Mouse (Mus musculus) myocyte (in vitro differentiated cells): ENCODE data around the gene Trpv4. TPM values are rescaled to one million over a fixed set of nuclear protein-coding genes. Genes with fewer than 3 reads are reported as not detected.

ENCODE experiments used
- H3K27me3 ChIP-seq: one replicate; pipeline ENCODE4 v1.6.1; 2011; ENCODE audit not compliant: control insufficient read depth, insufficient read depth, insufficient read length
- H3K36me3 ChIP-seq: one replicate; pipeline ENCODE4 v1.6.1; 2011; ENCODE audit not compliant: control insufficient read depth, insufficient read depth
- H3K4me2 ChIP-seq: one replicate; pipeline ENCODE4 v1.6.1; 2011; ENCODE audit warnings: low read depth, control low read depth
- H3K4me3 ChIP-seq: one replicate; pipeline ENCODE4 v1.5.1; 2011; ENCODE audit warnings: mild to moderate bottlenecking, control low read depth, moderate library complexity
- H3K79me2 ChIP-seq: one replicate; pipeline ENCODE4 v1.6.1; 2011; ENCODE audit not compliant: control insufficient read depth, insufficient read depth
- H3ac ChIP-seq: one replicate; pipeline ENCODE4 v1.6.1; 2011; ENCODE audit not compliant: control insufficient read depth, insufficient read length
- E2F4 ChIP-seq: IDR thresholded peaks from one replicate; pipeline ENCODE4 v1.6.1; 2011; ENCODE audit warnings: mild to moderate bottlenecking, control low read depth, moderate library complexity; ENCODE audit not compliant: insufficient read depth
- MAX ChIP-seq: IDR thresholded peaks from one replicate; pipeline ENCODE4 v1.6.1; 2011; ENCODE audit warnings: low read depth, mild to moderate bottlenecking, control low read depth
- MYOD1 ChIP-seq, 3 experiments: IDR thresholded peaks; one replicate each; pipeline ENCODE4 v1.6.1; 2011; ENCODE audit warnings: control low read depth in 2 of 3, low read depth in 2 of 3, mild to moderate bottlenecking in 2 of 3, moderate library complexity in 1 of 3; ENCODE audit not compliant: insufficient read length in 2 of 3, control insufficient read depth in 1 of 3
- MYOG ChIP-seq, 3 experiments: IDR thresholded peaks; one replicate each; pipeline ENCODE4 v1.6.1; 2011; ENCODE audit warnings: control low read depth in 2 of 3, low read depth in 2 of 3, mild to moderate bottlenecking in 2 of 3; ENCODE audit not compliant: insufficient read length in 2 of 3, control insufficient read depth in 1 of 3, insufficient read depth in 1 of 3
- REST ChIP-seq: IDR thresholded peaks from one replicate; pipeline ENCODE4 v1.6.1; 2011; ENCODE audit warnings: mild to moderate bottlenecking, control low read depth, moderate library complexity; ENCODE audit not compliant: insufficient read depth, insufficient read length
- TCF12 ChIP-seq: IDR thresholded peaks from one replicate; pipeline ENCODE4 v1.6.1; 2011; ENCODE audit warnings: mild to moderate bottlenecking, control low read depth; ENCODE audit not compliant: poor library complexity, insufficient read depth, severe bottlenecking
- USF1 ChIP-seq: IDR thresholded peaks from one replicate; pipeline ENCODE4 v1.6.1; 2011; ENCODE audit warnings: low read depth, mild to moderate bottlenecking, control low read depth, moderate library complexity
- polyA plus RNA-seq: library from polyadenylated mRNA; unstranded; fragments of >200 nt; fragmentation: generic; extraction: Trizol; gene quantifications from one replicate; pipeline ENCODE4 v1.2.1, GENCODE M21; 2012; ENCODE audit warnings: missing spikeins

Trpv4 gene
- polyA plus RNA-seq, 1 experiment, result 0.12 TPM

- H3ac ChIP-seq, result no peak overlapping the region
Measured at GRCm38 (mm10) chr5:114572997-114573396, 85.2 kb downstream of the Trpv4 start.

More at GRCm38 (mm10) chr5:114572997-114573396, 85.2 kb downstream of the Trpv4 start:
- H3K36me3 ChIP-seq, result no peaks in the 10 kb centered on the region
- no peak overlapping the region for H3K4me2 ChIP-seq
- no peaks in the 10 kb centered on the region for H3K79me2 ChIP-seq
- H3K4me3 ChIP-seq, result no peak overlapping the region
- H3K27me3 ChIP-seq, result peaks cover 91% of the 10 kb centered on the region
- no peak for TF ChIP-seq E2F4
- TF ChIP-seq USF1, result no peak
- TF ChIP-seq MYOG (IDR thresholded peaks at IDR 0.05; ENCODE audit: control insufficient read depth in 1 of 3, insufficient read depth in 1 of 3, insufficient read length in 2 of 3, low read depth in 2 of 3), result no peak
- TF ChIP-seq MYOD1 (IDR thresholded peaks at IDR 0.05; ENCODE audit: control insufficient read depth in 1 of 3, insufficient read length in 2 of 3, low read depth in 2 of 3), result no peak
- TF ChIP-seq MAX, result no peak
- no peak for TF ChIP-seq REST
- no peak for TF ChIP-seq TCF12

Other genes starting within 250 kb of the Trpv4 start
- gene Mmab, start 214.4 kb downstream of the Trpv4 start, polyA plus RNA-seq, result 19.9 TPM
- 56.6 TPM for gene Mvk, start 214.2 kb downstream of the Trpv4 start, polyA plus RNA-seq
- 0.02 TPM for gene Fam222a, start 90.4 kb downstream of the Trpv4 start, polyA plus RNA-seq
- gene Gltp, start 32.6 kb upstream of the Trpv4 start, polyA plus RNA-seq, result 45.2 TPM
- 9.3 TPM for gene Tchp, start 49.3 kb upstream of the Trpv4 start, polyA plus RNA-seq
- gene Ankrd13a, start 116.3 kb upstream of the Trpv4 start, polyA plus RNA-seq, result 51.2 TPM
- gene Git2, start 117.1 kb upstream of the Trpv4 start, polyA plus RNA-seq, result 21.6 TPM
- gene 1500011B03Rik, start 165.0 kb upstream of the Trpv4 start, polyA plus RNA-seq, result 31.4 TPM
- gene 4930519G04Rik, start 195.2 kb upstream of the Trpv4 start, polyA plus RNA-seq, result not detected
- gene Gm9936, start 200.3 kb upstream of the Trpv4 start, polyA plus RNA-seq, result 0.25 TPM
- 2.1 TPM for gene Oasl2, start 238.5 kb upstream of the Trpv4 start, polyA plus RNA-seq